Mouse (Mus musculus): ENCODE data around the gene Mtus2. TPM values are rescaled to one million over a fixed set of nuclear protein-coding genes. Genes with fewer than 3 reads are reported as not detected.

Gene Mtus2
- polyA plus RNA-seq, 1 experiment from 2014 or later = 49.4 TPM

DNA sequence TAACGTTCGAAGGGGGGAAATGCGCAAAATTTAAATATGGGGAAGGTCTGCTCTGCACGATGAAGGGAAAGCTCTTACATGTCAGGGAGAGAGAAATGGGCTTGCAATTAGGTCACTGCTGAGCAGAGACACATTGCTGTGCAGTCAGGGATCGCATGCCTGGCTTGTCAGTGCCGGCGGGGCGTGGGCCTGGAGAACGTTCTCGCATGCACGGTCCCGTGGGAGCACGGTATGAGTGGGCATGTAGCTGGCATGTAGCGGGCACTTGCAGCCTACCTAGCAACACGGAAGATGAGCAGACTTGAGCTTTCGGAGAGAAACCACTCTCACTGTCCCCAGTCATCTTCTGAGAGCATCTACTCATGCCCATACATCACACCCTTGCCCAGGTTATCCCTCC lies 266.9 kb downstream of the Mtus2 start:
- Histone ChIP-seq H3K4me2 (replicated peaks) (no peak overlapping the region), H3K9ac (no peak overlapping the region), H3K9me3 (ENCODE audit: control insufficient read depth, low read length) (no peaks in the 10 kb centered on the region), H3K27me3 (ENCODE audit: control insufficient read depth, insufficient read depth, low read length) (no peaks in the 10 kb centered on the region), H3K4me3 (replicated peaks; ENCODE audit: low read length) (no peak overlapping the region), H3K36me3 (replicated peaks; ENCODE audit: control insufficient read depth, insufficient read depth) (no peaks in the 10 kb centered on the region), H3K4me1 (replicated peaks; ENCODE audit: control insufficient read depth, insufficient read depth, low read length) (no peaks in the 10 kb centered on the region), H3K27ac (no peak overlapping the region)
- DNase-seq (ENCODE audit: low spot score) (no peak), ATAC-seq (ENCODE audit: low FRiP score) (no peak)
- WGBS = 92% methylated on average over 16 of the region's 16 CpGs

DNA sequence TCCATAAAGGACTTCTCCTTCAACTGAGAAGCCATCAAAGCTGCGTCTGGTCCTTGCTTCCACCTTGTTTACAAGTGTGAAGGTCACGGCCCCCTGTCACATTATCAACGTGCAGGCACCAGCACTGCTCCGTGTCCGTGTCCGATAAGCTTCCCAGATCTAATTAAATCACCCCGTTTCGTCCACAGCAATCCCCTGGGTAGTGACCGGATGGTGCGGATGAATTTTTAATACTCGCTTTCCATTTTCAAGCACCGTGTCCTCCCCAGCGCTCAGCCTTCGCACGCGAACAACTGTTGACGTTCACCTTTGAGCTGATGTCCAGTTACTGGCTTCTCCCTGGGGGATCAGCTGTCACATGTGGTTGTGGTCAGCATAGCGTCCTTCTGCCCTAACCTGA lies 276.6 kb downstream of the Mtus2 start:
- Histone ChIP-seq H3K27ac (no peak overlapping the region), H3K4me1 (replicated peaks; ENCODE audit: control insufficient read depth, insufficient read depth, low read length) (no peaks in the 10 kb centered on the region), H3K36me3 (replicated peaks; ENCODE audit: control insufficient read depth, insufficient read depth) (no peaks in the 10 kb centered on the region), H3K4me3 (replicated peaks; ENCODE audit: low read length) (no peak overlapping the region), H3K27me3 (ENCODE audit: control insufficient read depth, insufficient read depth, low read length) (no peaks in the 10 kb centered on the region), H3K4me2 (replicated peaks) (no peak overlapping the region), H3K9ac (no peak overlapping the region), H3K9me3 (ENCODE audit: control insufficient read depth, low read length) (no peaks in the 10 kb centered on the region)
- DNase-seq (ENCODE audit: low spot score) = no peak
- ATAC-seq (ENCODE audit: low FRiP score) = no peak
- 66% methylated on average over 18 of the region's 18 CpGs for WGBS

DNA sequence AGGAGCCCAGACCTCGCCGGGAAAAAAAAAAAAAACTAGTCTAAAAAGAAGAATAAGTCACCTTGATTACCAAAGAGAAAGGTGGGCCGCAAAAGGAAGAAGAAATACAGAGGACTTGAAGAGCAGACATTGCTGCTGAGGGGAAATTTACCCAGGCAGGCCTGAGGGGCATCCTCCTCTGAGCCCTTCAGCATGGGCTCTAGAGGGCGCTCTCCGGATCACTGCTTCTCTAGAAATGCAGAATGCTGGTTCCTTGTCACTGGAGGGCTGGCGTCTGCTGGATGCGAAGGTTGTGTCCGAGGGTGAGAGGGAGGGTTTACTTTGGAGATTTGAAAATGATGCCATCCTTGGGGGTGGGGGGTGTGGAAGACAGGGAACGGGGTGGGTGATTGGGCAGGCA lies 279.5 kb downstream of the Mtus2 start:
- no peaks in the 10 kb centered on the region for H3K4me1 ChIP-seq (replicated peaks; ENCODE audit: control insufficient read depth, insufficient read depth, low read length)
- ATAC-seq (ENCODE audit: low FRiP score) (no peak), DNase-seq (ENCODE audit: low spot score) (no peak)
- H3K9me3 ChIP-seq (ENCODE audit: control insufficient read depth, low read length) = no peaks in the 10 kb centered on the region
- H3K27me3 ChIP-seq (ENCODE audit: control insufficient read depth, insufficient read depth, low read length) = no peaks in the 10 kb centered on the region
- H3K4me2 ChIP-seq (replicated peaks) = no peak overlapping the region
- H3K4me3 ChIP-seq (replicated peaks; ENCODE audit: low read length) = no peak overlapping the region
- no peak overlapping the region for H3K27ac ChIP-seq
- no peaks in the 10 kb centered on the region for H3K36me3 ChIP-seq (replicated peaks; ENCODE audit: control insufficient read depth, insufficient read depth)
- 58% methylated on average over 9 of the region's 9 CpGs for WGBS
- no peak overlapping the region for H3K9ac ChIP-seq

DNA sequence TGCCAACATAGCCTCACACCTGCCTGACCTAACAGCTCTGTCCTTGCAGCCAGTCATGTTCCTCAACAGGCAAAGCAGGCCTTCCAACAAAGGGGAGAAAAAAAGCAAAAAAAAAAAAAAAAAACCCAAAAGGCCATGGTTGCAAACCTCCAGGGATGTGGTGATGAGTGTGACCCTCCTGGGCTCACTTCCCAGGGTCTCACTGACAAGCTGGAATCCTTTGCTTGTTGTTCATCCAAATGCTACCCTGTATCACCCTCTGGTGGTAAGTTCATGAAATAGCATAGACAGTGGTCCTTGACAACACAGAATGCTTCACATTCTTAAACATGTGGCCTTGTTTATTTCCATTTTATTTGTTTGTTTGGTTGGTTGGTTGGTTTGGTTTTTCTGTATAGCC lies 281.9 kb downstream of the Mtus2 start:
- Histone ChIP-seq H3K4me3 (replicated peaks; ENCODE audit: low read length) (no peak overlapping the region), H3K9me3 (ENCODE audit: control insufficient read depth, low read length) (no peaks in the 10 kb centered on the region), H3K9ac (no peak overlapping the region), H3K36me3 (replicated peaks; ENCODE audit: control insufficient read depth, insufficient read depth) (no peaks in the 10 kb centered on the region), H3K4me2 (replicated peaks) (no peak overlapping the region), H3K27me3 (ENCODE audit: control insufficient read depth, insufficient read depth, low read length) (no peaks in the 10 kb centered on the region), H3K27ac (no peak overlapping the region), H3K4me1 (replicated peaks; ENCODE audit: control insufficient read depth, insufficient read depth, low read length) (no peaks in the 10 kb centered on the region)
- DNase-seq (ENCODE audit: low spot score) = peak; percentile 81
- ATAC-seq (ENCODE audit: low FRiP score) = peak; percentile 81; the same call in 1 of the 2 replicates

DNA sequence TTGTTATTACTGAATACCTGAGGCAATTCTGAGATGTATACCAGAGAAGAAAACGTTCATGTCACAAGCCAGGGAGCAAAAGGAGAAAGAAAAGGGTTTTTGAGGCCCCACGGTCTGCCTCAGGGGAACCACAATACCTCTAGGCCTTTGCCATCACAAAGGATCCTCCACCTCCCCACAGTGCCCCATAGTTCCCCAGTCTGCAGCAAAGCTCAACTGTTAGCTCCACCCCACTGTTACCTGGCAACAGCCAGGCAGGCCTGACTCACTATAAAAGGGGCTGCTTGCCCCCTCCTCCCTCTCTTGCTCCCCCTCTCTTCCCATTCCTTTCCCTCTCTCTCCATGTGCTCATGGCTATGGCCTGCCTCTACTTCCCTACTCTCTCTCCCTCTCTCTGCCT lies 282.6 kb downstream of the Mtus2 start:
- no peak for ATAC-seq (ENCODE audit: low FRiP score)
- 4% methylated on average over 2 of the region's 2 CpGs for WGBS

DNA sequence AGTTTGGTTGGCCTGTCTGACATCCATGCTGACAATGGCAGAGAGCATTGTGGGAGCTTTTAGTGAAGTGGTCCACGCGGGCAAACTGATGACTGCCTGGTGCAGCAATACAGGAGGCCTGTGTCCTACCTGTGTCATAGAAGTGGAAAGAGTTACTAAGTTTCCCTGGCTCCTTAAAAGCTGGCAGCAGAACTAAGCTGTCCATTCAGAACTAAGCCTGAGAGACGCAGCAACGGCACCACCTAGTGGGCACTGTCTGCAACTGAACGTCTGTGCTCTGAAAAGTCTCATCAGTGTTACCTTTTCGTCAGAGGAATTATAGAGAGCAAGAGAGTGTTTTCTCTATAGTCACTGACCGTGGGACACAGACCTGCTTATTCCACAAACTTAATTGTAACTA lies 284.8 kb downstream of the Mtus2 start:
- H3K4me1 ChIP-seq (replicated peaks; ENCODE audit: control insufficient read depth, insufficient read depth, low read length) = no peaks in the 10 kb centered on the region
- H3K9me3 ChIP-seq (ENCODE audit: control insufficient read depth, low read length) = no peaks in the 10 kb centered on the region
- H3K4me3 ChIP-seq (replicated peaks; ENCODE audit: low read length) = no peak overlapping the region
- no peaks in the 10 kb centered on the region for H3K27me3 ChIP-seq (ENCODE audit: control insufficient read depth, insufficient read depth, low read length)
- 8% methylated on average over 7 of the region's 7 CpGs for WGBS
- peak; percentile 91 for DNase-seq (ENCODE audit: low spot score)
- no peak overlapping the region for H3K27ac ChIP-seq
- peak; percentile 57; the same call in 1 of the 2 replicates for ATAC-seq (ENCODE audit: low FRiP score)
- no peaks in the 10 kb centered on the region for H3K36me3 ChIP-seq (replicated peaks; ENCODE audit: control insufficient read depth, insufficient read depth)
- H3K4me2 ChIP-seq (replicated peaks) = no peak overlapping the region
- no peak overlapping the region for H3K9ac ChIP-seq

More for the DNA sequence above, 282.6 kb downstream of the Mtus2 start:
- Histone ChIP-seq H3K4me3 (replicated peaks; ENCODE audit: low read length) (no peak overlapping the region), H3K36me3 (replicated peaks; ENCODE audit: control insufficient read depth, insufficient read depth) (no peaks in the 10 kb centered on the region), H3K9me3 (ENCODE audit: control insufficient read depth, low read length) (no peaks in the 10 kb centered on the region), H3K9ac (no peak overlapping the region), H3K4me1 (replicated peaks; ENCODE audit: control insufficient read depth, insufficient read depth, low read length) (no peaks in the 10 kb centered on the region), H3K27me3 (ENCODE audit: control insufficient read depth, insufficient read depth, low read length) (no peaks in the 10 kb centered on the region), H3K4me2 (replicated peaks) (no peak overlapping the region), H3K27ac (no peak overlapping the region)
- no peak for DNase-seq (ENCODE audit: low spot score)

DNA sequence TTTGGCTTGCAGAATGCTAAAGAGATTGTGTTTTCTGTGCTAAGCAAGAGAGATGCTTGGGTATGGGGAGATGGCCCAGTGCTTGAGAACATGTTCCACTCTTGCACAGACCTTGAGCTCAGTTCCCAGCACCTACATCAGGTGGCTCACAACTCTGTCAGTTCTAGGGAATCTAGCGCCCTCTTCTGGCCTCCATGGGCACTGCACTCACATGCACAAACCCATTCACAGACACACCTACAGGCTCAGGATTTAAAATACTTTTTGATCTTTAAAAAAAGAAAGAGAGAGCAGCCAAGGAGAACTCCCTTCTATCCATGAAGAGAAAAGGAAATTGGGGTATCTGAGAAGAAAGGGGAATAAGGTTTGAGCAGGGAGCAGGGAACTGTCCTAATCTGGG lies 287.4 kb downstream of the Mtus2 start:
- ATAC-seq (ENCODE audit: low FRiP score) (no peak), DNase-seq (ENCODE audit: low spot score) (no peak)
- H3K4me1 ChIP-seq (replicated peaks; ENCODE audit: control insufficient read depth, insufficient read depth, low read length) = no peaks in the 10 kb centered on the region
- no peaks in the 10 kb centered on the region for H3K36me3 ChIP-seq (replicated peaks; ENCODE audit: control insufficient read depth, insufficient read depth)
- H3K27ac ChIP-seq = no peak overlapping the region
- no peaks in the 10 kb centered on the region for H3K27me3 ChIP-seq (ENCODE audit: control insufficient read depth, insufficient read depth, low read length)
- H3K4me3 ChIP-seq (replicated peaks; ENCODE audit: low read length) = no peak overlapping the region
- H3K4me2 ChIP-seq (replicated peaks) = no peak overlapping the region
- 44% methylated on average over 1 of the region's 1 CpGs for WGBS
- H3K9ac ChIP-seq = no peak overlapping the region
- no peaks in the 10 kb centered on the region for H3K9me3 ChIP-seq (ENCODE audit: control insufficient read depth, low read length)

DNA sequence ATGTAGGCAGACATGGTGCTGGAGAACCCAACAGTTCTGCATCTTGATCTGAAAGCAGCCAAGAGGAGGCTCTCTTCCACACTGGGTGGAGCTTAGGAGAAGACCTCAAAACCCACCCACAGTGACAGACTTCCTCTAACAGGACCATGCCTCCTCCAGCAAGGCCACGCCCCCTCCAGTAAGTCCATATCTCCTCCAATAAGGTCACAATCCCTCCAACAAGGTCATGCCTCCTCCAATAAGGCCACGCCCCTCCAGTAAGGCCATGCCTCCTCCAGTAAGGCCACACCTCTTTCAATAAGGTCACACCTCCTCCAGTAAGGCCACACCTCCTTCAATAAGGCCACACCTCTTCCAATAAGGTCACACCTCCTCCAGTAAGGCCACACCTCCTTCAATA lies 288.3 kb downstream of the Mtus2 start:
- Histone ChIP-seq H3K9me3 (ENCODE audit: control insufficient read depth, low read length) (no peaks in the 10 kb centered on the region), H3K36me3 (replicated peaks; ENCODE audit: control insufficient read depth, insufficient read depth) (no peaks in the 10 kb centered on the region), H3K4me2 (replicated peaks) (no peak overlapping the region), H3K4me3 (replicated peaks; ENCODE audit: low read length) (no peak overlapping the region), H3K4me1 (replicated peaks; ENCODE audit: control insufficient read depth, insufficient read depth, low read length) (no peaks in the 10 kb centered on the region), H3K27ac (no peak overlapping the region), H3K27me3 (ENCODE audit: control insufficient read depth, insufficient read depth, low read length) (no peaks in the 10 kb centered on the region), H3K9ac (no peak overlapping the region)
- DNase-seq (ENCODE audit: low spot score) (no peak), ATAC-seq (ENCODE audit: low FRiP score) (no peak)
- WGBS = 87% methylated on average over 2 of the region's 2 CpGs

DNA sequence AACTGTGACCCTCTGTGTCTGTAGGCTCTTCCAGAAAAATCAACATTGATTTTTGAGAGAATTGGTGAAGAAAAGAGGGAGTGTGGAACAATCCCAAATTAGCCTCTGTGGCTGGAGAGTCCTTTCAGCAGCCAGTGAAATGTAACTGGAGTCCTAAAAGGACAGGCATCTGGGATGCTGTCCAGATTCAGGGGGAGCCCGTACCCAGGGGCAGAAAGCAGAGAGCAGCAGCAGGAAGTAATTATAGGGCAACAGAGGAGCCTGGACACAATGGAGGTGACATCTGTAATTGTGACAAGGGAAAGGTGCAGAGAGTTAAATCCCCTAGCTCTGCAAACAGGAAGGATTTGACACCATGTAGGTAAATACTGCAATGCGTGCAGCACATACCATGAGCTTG lies 291.1 kb downstream of the Mtus2 start:
- DNase-seq (ENCODE audit: low spot score) = no peak
- Histone ChIP-seq H3K27ac (no peak overlapping the region), H3K4me3 (replicated peaks; ENCODE audit: low read length) (no peak overlapping the region), H3K27me3 (ENCODE audit: control insufficient read depth, insufficient read depth, low read length) (no peaks in the 10 kb centered on the region), H3K36me3 (replicated peaks; ENCODE audit: control insufficient read depth, insufficient read depth) (no peaks in the 10 kb centered on the region), H3K9ac (no peak overlapping the region), H3K9me3 (ENCODE audit: control insufficient read depth, low read length) (no peaks in the 10 kb centered on the region), H3K4me1 (replicated peaks; ENCODE audit: control insufficient read depth, insufficient read depth, low read length) (no peaks in the 10 kb centered on the region), H3K4me2 (replicated peaks) (no peak overlapping the region)
- WGBS = 57% methylated on average over 2 of the region's 2 CpGs
- ATAC-seq (ENCODE audit: low FRiP score) = no peak

DNA sequence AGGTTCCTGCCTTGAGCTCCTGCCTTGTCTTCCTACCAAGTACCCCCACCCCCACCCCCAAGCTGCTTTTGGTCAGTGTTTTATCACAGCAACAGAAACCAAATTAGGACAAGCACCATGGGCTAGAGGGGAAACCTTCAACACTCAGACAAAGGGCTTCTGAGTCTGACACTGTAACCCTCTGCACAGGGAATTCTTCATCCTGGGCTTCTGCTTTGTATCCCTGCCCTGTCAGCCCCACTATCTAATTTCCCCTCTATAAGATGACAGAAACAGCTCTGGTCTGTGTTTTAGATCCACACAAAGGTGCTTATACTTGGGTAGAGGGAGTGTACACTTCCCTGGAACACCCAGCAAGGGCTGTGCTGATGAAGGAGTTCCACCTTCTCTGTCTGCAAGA lies 294.7 kb downstream of the Mtus2 start:
- Histone ChIP-seq H3K9ac (no peak overlapping the region), H3K4me3 (replicated peaks; ENCODE audit: low read length) (no peak overlapping the region), H3K4me1 (replicated peaks; ENCODE audit: control insufficient read depth, insufficient read depth, low read length) (no peaks in the 10 kb centered on the region), H3K27ac (no peak overlapping the region), H3K36me3 (replicated peaks; ENCODE audit: control insufficient read depth, insufficient read depth) (no peaks in the 10 kb centered on the region), H3K9me3 (ENCODE audit: control insufficient read depth, low read length) (no peaks in the 10 kb centered on the region), H3K4me2 (replicated peaks) (no peak overlapping the region), H3K27me3 (ENCODE audit: control insufficient read depth, insufficient read depth, low read length) (no peaks in the 10 kb centered on the region)
- DNase-seq (ENCODE audit: low spot score) (no peak), ATAC-seq (ENCODE audit: low FRiP score) (no peak)

Measured in hindbrain, embryonic 14.5 days (tissue).